Mouse (Mus musculus): ENCODE results near the gene Aif1.
A peak's percentile ranks its signal among the peaks of the same experiment; 100 is the strongest.

The Aif1 gene

GRCm38 (mm10) chr17:35121143-35121799 lies 54.6 kb downstream of the Aif1 start, which contains the start of gene Gpank1:
Gene Gpank1, plus strand, starts transcription at chr17:35121455.
- peak; percentile 97 for DNase-seq (ENCODE audit: extremely low spot score, low spot score)
